Mouse (Mus musculus) cerebellum, postnatal 4 days (tissue): Measurements from ENCODE around the gene Stra6.

ENCODE experiments used
- DNase-seq, 2 experiments: peaks; one replicate each; pipeline ENCODE4 v3.0.0; 2022; ENCODE audit warnings: low spot score in 2 of 2, mixed read lengths in 1 of 2

Stra6 gene

DNA sequence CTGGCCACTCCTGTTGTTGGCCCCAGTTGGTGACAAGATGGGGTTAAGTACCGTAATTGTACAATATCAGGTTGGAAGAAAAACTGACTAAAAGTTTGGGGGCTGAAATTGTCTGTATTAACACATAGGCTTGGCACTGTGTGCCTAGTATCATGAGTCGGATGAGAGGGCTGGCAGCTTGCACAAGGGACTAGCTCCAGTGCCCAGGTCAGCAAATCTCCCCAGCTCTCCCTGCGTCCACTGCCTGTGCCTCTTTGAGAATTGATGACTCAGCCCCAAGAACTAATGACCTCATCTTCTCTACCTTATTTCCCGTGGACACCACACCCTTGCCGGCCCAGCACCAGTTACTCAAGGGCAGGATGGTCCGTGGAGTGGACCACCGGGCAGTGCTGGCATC lies 13.7 kb upstream of the Stra6 start:
- DNase-seq: no peak

DNA sequence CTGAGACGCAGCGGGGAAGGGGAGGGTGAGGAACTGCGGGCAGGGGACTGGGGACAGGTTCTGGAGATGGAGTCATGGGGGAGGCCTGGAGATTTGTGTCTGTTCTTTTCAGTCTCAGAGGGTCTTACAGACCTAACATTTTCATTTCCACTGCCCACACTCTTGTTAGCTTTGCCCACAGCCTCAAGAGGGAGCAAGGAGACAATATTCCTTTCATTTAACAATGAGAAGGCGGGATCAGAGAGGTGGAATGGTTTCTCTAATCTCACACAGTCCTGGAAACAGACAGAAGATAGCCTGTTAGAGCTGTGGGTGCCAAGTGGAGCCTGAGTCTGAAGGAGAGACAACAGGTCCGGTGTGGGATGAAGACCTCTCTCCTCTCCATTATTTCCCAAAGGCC lies 11.7 kb upstream of the Stra6 start:
- no peak for DNase-seq

- DNase-seq: peak in 1 of 2 experiments; percentile 80
Observed at GRCm38 (mm10) chr9:58053102-58053501, 10.5 kb upstream of the Stra6 start.

DNA sequence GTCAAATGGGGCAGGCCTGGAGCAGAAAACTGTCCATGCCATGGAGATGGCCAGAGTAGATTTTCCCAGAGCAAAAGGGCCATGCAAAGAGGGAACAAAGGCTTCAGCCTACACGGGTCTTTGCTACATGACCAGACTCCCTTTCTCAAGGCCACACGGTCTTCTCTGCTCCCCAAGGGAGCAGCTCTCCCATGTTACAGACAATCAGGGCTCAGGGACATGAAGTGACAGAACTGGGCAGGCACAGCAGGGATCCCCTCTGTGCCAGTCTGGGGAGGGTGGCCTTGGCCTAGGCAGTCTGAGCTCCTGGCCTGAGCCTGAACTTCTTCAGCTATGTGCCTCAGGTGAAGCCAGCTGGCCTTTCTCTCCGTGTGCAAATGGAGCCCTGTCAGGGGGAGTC lies 10.0 kb upstream of the Stra6 start:
- no peak for DNase-seq

DNA sequence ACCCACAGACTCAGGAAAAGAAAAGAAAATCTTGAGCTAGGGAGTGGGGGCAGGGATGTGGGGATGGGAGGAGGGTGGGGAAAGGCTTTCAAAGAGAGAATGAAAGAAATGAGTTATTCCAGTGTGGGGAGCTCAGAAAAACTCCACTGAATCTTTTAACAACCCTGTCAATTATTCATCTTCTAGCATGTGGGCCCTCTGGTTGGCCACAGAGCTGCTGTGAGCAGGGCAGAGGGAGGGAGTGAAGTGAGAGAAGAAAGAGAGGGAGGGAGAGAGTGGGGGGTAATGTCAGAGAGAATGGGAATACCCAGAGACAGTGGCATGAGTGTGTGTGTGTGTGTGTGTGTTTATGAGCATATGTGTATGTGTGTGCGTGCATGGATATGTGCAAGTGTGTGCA lies 9.6 kb upstream of the Stra6 start:
- no peak for DNase-seq

DNA sequence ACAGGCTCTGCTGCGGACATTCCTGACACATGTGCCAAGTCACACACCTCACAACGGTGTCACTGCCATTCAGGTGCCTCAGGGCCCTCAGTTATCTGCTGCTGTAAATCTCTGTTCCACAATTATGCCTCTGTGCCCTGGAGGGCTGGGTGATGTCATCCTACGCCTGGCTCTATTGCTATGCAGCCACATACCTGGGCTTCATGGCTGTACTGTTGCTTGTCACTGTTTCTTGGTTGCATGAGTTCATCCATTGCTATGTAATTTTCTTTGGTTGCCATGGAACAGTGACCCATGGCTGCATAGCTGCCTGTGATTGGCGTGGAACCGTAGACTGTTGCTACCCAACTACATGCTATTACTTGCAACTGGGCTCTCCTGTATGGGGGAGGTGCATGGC lies 7.9 kb upstream of the Stra6 start:
- DNase-seq: no peak

DNA sequence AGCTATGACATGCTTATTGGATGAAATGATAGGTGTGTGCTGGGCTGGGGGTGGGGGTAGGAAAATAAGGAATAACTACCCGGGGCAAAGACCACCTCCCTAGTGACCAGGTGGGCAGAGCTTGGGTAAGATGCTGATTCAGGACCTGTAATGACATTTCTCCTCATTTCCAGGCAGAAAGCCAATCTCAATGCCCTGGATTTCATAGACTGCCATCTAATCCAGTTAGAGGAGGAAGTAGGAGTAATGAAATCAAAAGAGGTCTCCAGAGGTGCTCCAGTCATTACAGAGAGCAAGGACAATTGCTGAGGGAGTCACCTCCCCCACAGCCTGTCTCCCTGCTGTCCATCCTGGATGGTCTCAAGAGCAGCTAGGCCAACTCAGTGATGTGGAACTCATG lies 3.7 kb upstream of the Stra6 start:
- no peak for DNase-seq

GRCm38 (mm10) chr9:58060677-58061667 lies 2.6 kb upstream of the Stra6 start:
- DNase-seq: peak in 1 of 2 experiments; percentile 62

GRCm38 (mm10) chr9:58065532-58065931 lies 1.9 kb downstream of the Stra6 start:
- no peak for DNase-seq

DNA sequence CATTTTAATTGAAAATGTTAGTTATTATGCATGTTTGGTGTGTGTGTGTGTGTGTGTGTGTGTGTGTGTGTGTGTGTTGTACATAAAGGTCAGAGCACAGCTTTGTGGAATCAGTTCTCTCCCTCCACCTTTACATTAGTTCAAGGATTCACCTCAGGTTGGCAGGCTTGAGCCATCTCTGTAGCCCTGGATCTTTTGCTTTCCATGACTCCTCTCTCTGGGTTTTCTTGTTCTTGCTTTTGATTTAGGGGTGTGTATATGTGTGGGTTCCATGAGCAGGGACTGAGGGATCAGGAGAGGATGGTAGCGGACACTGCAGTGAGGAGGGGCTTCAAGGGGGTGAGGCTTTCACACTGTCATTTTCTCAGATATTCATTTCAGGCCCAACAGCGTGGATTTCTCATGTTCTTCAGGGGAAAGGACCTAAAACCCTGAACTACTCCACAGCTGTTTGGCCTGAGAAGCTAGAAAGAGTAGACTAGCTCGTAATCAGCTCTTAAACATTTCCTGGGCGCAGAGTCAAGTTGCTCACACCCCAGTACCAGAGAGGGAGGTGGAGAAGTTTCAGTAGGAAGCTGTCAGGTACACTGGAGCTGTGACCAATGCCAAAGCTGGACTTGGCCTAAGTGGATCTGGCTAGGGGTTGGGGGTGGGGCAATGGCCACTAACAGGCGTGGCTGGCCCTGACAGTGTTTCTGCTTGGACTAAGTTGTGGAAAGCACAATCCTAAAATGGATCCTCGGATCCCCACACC lies 2.6 kb downstream of the Stra6 start:
- no peak for DNase-seq

- DNase-seq: no peak
Observed at GRCm38 (mm10) chr9:58066731-58067095, 3.1 kb downstream of the Stra6 start.

DNA sequence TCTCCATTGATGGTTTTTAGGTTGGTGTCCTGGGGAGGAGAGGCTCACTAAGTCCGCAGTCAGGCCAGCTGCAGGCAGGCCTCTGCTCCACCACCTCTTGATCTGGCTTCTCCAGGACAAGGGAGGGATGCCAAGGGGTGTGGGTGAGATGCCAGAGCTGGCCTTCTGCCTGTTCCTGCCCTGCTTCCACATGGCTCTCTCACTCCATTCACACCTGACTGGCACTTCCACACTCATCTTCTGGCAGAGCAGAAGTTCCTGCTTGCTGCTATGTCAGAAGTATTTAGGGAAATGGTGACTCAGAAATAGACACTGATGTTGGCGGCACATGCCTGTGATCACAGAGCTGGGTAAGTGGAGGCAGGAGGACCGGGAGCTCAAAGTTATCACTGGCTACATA lies 4.0 kb downstream of the Stra6 start:
- peak in 1 of 2 experiments; percentile 63 for DNase-seq

GRCm38 (mm10) chr9:58074561-58074960 lies 11.0 kb downstream of the Stra6 start:
- DNase-seq: no peak

- no peak for DNase-seq
Observed at GRCm38 (mm10) chr9:58084586-58084985, 21.0 kb downstream of the Stra6 start.

DNA sequence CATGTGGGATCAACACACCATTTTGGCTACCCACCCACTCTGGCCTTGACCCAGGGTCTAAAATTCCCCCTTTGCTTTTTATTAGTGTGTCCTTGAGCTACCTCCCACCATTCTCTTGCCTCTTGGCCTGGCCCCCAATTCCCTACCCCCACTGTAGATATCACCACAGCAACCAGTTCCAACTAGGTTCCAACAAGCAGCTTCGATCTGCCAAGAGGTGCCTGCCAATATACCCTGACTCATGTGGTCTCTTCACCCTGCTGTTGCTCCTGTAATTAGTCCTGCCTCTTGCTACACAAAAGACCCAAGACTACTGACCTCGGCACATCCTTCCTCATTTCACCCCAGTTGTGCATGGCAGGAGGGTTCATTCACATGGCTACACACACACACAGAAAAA lies 21.5 kb downstream of the Stra6 start:
- DNase-seq: peak in 1 of 2 experiments; percentile 77

DNA sequence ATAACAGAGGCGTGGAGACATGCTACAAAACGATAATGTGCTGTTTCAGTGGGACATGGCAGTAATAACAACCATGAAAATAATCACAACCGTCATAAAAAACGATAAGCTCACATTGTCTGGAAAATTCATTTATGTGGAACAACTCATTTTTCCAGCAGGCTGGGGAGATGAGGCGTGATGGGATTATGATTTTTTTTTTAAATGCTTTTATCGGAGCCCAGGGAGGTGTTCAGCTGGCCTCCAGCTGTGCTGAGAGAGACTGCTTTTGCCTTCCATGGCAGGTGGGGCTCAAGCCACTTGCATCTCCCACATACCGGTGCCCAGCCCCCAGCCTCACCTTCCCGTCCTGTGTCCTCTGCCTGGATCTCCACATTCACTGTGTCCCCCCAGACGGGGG lies 22.6 kb downstream of the Stra6 start:
- no peak for DNase-seq

DNA sequence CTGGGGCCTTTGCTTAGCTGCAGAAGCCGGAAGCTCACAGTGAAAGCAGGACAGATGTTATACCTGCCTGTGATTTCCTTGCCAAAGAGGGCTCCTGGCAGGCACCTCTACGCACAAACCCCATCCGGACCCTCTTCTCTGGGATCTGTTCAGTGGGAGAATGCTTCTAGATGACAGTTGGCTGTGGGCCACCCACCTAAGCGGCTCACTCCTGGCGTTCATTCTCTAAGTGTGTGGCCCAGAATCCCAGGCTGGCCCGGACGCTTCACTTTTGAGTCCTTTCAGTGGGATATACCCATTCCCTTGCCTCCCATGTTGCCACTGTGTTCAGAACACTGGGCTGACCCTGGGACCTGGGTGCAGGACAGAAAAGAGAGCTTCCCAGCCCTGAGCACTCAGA lies 23.3 kb downstream of the Stra6 start:
- DNase-seq: no peak

DNA sequence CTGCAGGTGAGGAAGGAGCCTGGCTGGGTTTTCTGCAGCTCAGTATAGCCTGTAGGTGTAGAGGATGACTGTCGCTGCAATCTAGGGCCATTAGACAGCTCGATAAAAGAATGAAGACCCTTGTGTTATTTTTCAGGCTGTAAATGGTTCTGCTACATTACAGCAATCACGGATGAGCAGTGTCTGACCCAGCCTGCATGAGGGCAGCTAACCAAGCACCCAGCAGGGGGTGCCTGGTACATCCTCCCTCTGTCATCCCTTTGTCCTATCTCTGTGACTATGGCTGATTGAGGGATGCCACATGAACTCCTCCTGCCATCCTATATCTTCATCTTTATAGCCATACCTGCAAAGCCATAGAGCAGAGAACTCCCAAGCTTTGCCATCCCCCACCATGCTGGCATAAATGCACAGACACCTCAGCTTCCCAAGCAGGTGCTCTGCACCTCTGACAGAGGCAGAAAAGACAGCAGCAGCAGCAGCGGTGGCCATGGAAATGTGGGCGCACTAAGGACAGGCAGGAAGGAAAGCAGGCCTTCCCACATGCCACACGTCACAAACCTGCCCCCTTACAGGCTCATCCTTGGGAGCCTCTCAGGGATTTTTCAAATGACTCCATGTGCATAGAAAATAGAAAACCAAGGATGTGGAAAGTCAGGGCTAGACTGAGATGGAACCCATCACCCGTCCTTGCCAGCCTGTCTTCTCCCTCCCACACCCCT lies 23.9 kb downstream of the Stra6 start:
- DNase-seq: no peak

- no peak for DNase-seq
Observed at GRCm38 (mm10) chr9:58091623-58092425, 28.2 kb downstream of the Stra6 start.

DNA sequence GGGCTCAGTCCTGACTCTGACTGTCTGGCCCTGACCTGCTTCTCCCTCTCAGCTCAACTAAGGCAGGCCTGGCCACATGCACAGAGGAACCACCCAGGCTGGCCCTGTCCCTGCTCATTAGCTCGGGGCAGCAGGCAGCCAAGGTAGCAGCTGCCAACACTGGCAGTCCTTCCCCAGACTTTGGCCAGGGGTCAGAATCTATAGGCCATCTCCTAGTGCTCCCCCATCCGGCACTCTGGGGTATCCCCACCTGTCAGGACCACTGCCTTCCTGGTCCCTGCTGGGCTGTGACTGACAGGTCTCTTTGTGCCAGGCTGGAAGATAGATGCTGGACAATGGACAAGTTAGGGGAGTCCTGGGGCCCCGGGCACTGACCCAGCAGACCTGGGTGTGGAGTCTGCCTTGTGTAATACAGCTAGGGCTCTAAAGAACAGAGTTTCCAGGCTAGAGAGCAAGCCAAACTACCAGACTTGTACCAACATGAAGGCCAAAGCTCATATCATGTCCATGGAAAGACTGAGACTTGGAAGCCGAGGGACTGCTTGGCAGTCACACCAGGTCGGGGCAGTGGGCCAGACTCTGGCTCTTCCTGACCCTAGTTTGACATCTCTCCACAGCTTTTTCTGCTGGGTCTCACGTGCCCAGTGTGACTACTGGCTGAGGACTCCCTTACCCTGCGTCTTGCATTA lies 29.1 kb downstream of the Stra6 start:
- DNase-seq: peak in 1 of 2 experiments; percentile 84

DNA sequence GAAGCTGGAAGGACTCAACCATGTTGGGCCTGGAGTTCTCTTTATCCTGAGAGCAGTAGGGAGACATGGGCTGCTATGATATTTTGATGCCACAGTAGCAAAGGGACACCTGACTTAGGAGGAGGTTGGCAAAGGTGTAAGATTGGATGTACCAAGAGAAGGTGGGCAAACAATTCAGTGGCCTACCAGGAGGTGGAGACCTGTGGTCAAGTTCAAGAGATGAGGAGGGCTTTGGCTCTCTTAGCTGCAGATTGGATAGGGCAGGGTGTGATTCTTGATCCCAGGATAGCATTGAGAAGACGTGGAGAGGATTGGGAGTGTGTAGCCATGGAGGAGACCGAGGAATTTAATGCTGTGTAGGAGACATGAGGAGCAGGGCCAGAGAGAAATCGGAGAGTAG lies 30.2 kb downstream of the Stra6 start:
- DNase-seq: no peak
